Comparison of ENCODE assay signal across 8 mouse cellular contexts in the genomic region with DNA sequence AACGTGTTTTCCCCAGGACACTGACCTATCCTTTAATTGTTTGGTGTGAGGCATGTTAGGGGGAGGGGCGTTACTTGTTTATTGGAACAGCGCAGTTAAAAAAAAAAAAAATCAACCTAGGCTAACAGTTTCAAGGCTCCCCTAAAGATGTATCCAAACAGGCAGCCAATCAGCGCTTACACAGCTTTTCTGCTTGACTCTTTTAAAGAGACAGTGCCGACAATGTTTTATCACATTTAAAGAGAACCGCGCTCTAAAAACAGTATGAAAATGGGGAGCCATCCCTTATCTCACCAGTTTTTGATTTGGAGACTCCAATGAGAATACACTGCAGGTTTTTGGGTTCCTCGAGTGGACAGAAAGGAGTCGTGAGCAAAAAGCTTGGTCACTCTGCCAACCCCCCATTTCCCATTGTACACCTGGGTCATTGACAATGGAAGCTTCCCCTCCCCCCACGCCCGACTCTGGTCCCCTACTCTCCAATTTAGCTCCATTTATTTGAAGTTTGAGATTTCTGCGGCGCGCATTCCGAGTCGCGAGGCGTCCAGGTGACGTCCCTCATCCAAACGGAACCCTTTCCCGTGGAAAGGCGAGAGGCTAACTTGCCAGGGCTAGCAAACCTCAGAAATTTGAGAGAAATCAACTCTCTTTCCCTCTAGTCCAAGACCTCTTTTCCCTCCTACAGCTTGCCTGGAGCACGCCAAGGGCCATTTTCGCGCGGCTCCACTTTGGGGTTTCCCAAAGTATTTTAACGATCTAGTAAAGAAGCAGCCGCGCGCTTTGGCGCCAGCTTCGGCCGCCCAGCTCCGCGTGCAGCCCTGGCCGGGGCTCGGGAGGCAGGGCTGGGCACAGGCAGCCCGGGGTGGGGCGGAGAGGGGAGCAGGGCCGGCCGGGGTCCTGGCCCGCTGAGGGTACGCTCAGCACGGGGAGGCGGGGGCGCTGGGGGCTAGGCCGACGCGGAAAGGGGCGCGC. TPM values are rescaled to one million over a fixed set of nuclear protein-coding genes. Genes with fewer than 3 reads are reported as not detected.
DNase-seq lines count a peak whose midpoint lies in the region; ATAC-seq and TF ChIP-seq lines count a peak whose summit lies in the region.

A gene (plus strand): TSS at position 501 of the 972 bp plus-strand sequence.

- TF ChIP-seq POLR2A in brain, embryonic 14.5 days (IDR thresholded peaks at IDR 0.05; ENCODE audit: borderline replicate concordance, extremely low read depth, insufficient read depth, insufficient read length, poor library complexity, severe bottlenecking) = no peak

- peak; percentile 98 for DNase-seq in brain, embryonic 14.5 days (ENCODE audit: low read depth)
- peak; percentile 90 for DNase-seq in kidney, postnatal 14 days
- DNase-seq in liver, embryonic 14.5 days (ENCODE audit: low read depth in 3 of 3, low spot score in 3 of 3) = peak; percentile 86 to 90 (median 86)
- DNase-seq in neural tube, embryonic 11.5 days (ENCODE audit: low spot score) = peak; percentile 82

- peak; percentile 65 for ATAC-seq in CD4-positive, CD25-positive, alpha-beta regulatory T cell, adult 4 months
- ATAC-seq in erythroid progenitor cell, adult 5-6 weeks (replicated peaks; ENCODE audit: low FRiP score, poor library complexity, severe bottlenecking) = peak; percentile 50
- ATAC-seq in heart, embryonic 15.5 days (replicated peaks; ENCODE audit: insufficient number of reproducible peaks, insufficient read depth, low FRiP score, low read depth) = peak; percentile 24
- peak; percentile 29 for ATAC-seq in liver, embryonic 14.5 days (ENCODE audit: insufficient read depth)
- peak; percentile 70 for ATAC-seq in neural tube, embryonic 11.5 days (ENCODE audit: insufficient read depth, low FRiP score, low TSS enrichment)
- peak; percentile 30; the same call in 1 of the 2 replicates for ATAC-seq in stomach, embryonic 16.5 days (ENCODE audit: insufficient read depth, low FRiP score)

- peak; percentile 69 for TF ChIP-seq EP300 in liver, embryonic 14.5 days (IDR thresholded peaks at IDR 0.05; ENCODE audit: low read depth)

- no peaks in the 10 kb centered on the region for H3K9me3 ChIP-seq in heart, embryonic 15.5 days (replicated peaks)
- no peaks in the 10 kb centered on the region for H3K9me3 ChIP-seq in liver, embryonic 14.5 days (ENCODE audit: control insufficient read depth, low read length)
- H3K9me3 ChIP-seq in neural tube, embryonic 11.5 days (ENCODE audit: control insufficient read depth, low read length) = no peaks in the 10 kb centered on the region
- no peaks in the 10 kb centered on the region for H3K9me3 ChIP-seq in stomach, embryonic 16.5 days (replicated peaks; ENCODE audit: control insufficient read depth, low read length)

- peak within 1 kb of the TSS; percentile 97 for H3K4me3 ChIP-seq in heart, embryonic 15.5 days
- H3K4me3 ChIP-seq in liver, embryonic 14.5 days (ENCODE audit: insufficient read depth in 1 of 2, low read depth in 2 of 2, low read length in 2 of 2) = peak within 1 kb of the TSS; percentile 86 to 100
- peak within 1 kb of the TSS; percentile 92 for H3K4me3 ChIP-seq in neural tube, embryonic 11.5 days (ENCODE audit: low read depth, low read length)
- H3K4me3 ChIP-seq in stomach, embryonic 16.5 days (replicated peaks; ENCODE audit: low read length) = peak within 1 kb of the TSS; percentile 99

- H3K4me1 ChIP-seq in heart, embryonic 15.5 days (replicated peaks) = peaks cover 58% of the 10 kb centered on the region
- peaks cover 42 to 44% of the 10 kb centered on the region in 2 experiments for H3K4me1 ChIP-seq in liver, embryonic 14.5 days (replicated peaks; ENCODE audit: control insufficient read depth in 2 of 2, insufficient read depth in 2 of 2, low read length in 1 of 2)
- peaks cover 50% of the 10 kb centered on the region for H3K4me1 ChIP-seq in neural tube, embryonic 11.5 days (ENCODE audit: control insufficient read depth, insufficient read depth, low read length)
- peaks cover 49% of the 10 kb centered on the region for H3K4me1 ChIP-seq in stomach, embryonic 16.5 days (ENCODE audit: control insufficient read depth, insufficient read depth, low read length)

- under 1% methylated on average over 51 of the region's 51 CpGs for WGBS in heart, embryonic 15.5 days
- under 1% methylated on average over 47 of the region's 51 CpGs for WGBS in liver, embryonic 14.5 days (ENCODE audit: insufficient replicate concordance)
- WGBS in neural tube, embryonic 11.5 days = under 1% methylated on average over 49 of the region's 51 CpGs
- WGBS in stomach, embryonic 16.5 days = under 1% methylated on average over 51 of the region's 51 CpGs

- H3K9ac ChIP-seq in heart, embryonic 15.5 days = peak within 1 kb of the TSS; percentile 95
- peak within 1 kb of the TSS; percentile 99 for H3K9ac ChIP-seq in liver, embryonic 14.5 days (replicated peaks)
- peak within 1 kb of the TSS; percentile 94 for H3K9ac ChIP-seq in neural tube, embryonic 11.5 days (ENCODE audit: low read length)
- peak within 1 kb of the TSS; percentile 99 for H3K9ac ChIP-seq in stomach, embryonic 16.5 days (ENCODE audit: low read length)

- TF ChIP-seq CTCF in brain, embryonic 14.5 days (IDR thresholded peaks at IDR 0.05; ENCODE audit: borderline replicate concordance, extremely low read depth, insufficient read depth, insufficient read length) = no peak
- no peak for TF ChIP-seq CTCF in liver, embryonic 14.5 days (IDR thresholded peaks at IDR 0.05; ENCODE audit: low read depth)

- no peaks in the 10 kb centered on the region for H3K27me3 ChIP-seq in heart, embryonic 15.5 days
- no peaks in the 10 kb centered on the region for H3K27me3 ChIP-seq in liver, embryonic 14.5 days (ENCODE audit: control insufficient read depth, insufficient read depth, low read length)
- H3K27me3 ChIP-seq in neural tube, embryonic 11.5 days (ENCODE audit: control insufficient read depth, insufficient read depth, low read length) = no peaks in the 10 kb centered on the region
- H3K27me3 ChIP-seq in stomach, embryonic 16.5 days (ENCODE audit: control insufficient read depth, insufficient read depth, low read length) = no peaks in the 10 kb centered on the region

- peak within 1 kb of the TSS; percentile 98 for H3K27ac ChIP-seq in heart, embryonic 15.5 days
- peak within 1 kb of the TSS; percentile 98 for H3K27ac ChIP-seq in liver, embryonic 14.5 days
- peak within 1 kb of the TSS; percentile 93 for H3K27ac ChIP-seq in neural tube, embryonic 11.5 days (ENCODE audit: low read depth, low read length)
- peak within 1 kb of the TSS; percentile 100 for H3K27ac ChIP-seq in stomach, embryonic 16.5 days (ENCODE audit: low read length)

- H3K36me3 ChIP-seq in heart, embryonic 15.5 days = no peaks in the 10 kb centered on the region; the same call in 1 of the 2 replicates
- peaks cover 23% of the 10 kb centered on the region for H3K36me3 ChIP-seq in liver, embryonic 14.5 days (replicated peaks; ENCODE audit: control insufficient read depth, insufficient read depth, low read depth)
- H3K36me3 ChIP-seq in neural tube, embryonic 11.5 days (ENCODE audit: control insufficient read depth, insufficient read depth, low read length) = peaks cover 10% of the 10 kb centered on the region
- no peaks in the 10 kb centered on the region for H3K36me3 ChIP-seq in stomach, embryonic 16.5 days (ENCODE audit: control insufficient read depth, insufficient read depth, low read length)

- H3K4me2 ChIP-seq in heart, embryonic 15.5 days = peak within 1 kb of the TSS; percentile 89
- H3K4me2 ChIP-seq in liver, embryonic 14.5 days (ENCODE audit: low read depth) = peak within 1 kb of the TSS; percentile 76
- peak within 1 kb of the TSS; percentile 82 for H3K4me2 ChIP-seq in neural tube, embryonic 11.5 days (ENCODE audit: low read depth)
- peak within 1 kb of the TSS; percentile 97 for H3K4me2 ChIP-seq in stomach, embryonic 16.5 days (ENCODE audit: low read depth, low read length)

RNA-seq across cellular contexts. Expression of the gene that starts here (rescaled TPM):
- 10 to 100 TPM; 60.0 to 60.9 TPM for polyA plus RNA-seq in CD4-positive, CD25-positive, alpha-beta regulatory T cell, adult 4 months (2017; shearing (Covaris generic))
- 255 and 257 TPM in 2 replicates for polyA plus RNA-seq in brain, embryonic 14.5 days (2012; rRNA removed)
- 181 and 212 TPM in 2 replicates for total RNA-seq in erythroid progenitor cell, adult 5-6 weeks (2015; ENCODE audit: low replicate concordance)
- 93.7 and 104 TPM in 2 replicates for total RNA-seq in erythroid progenitor cell, adult 5-6 weeks (2017; ENCODE audit: low replicate concordance)
- polyA plus RNA-seq in heart, embryonic 15.5 days (2015; fragmentation: Nextera tagmentation; extraction: Ambion mirVana) = 53.3 and 69.1 TPM in 2 replicates
- 48.4 and 52.1 TPM in 2 replicates for polyA plus RNA-seq in liver, embryonic 14.5 days (2012; rRNA removed)
- 33.0 and 37.9 TPM in 2 replicates for polyA plus RNA-seq in liver, embryonic 14.5 days (2014; fragmentation: Nextera tagmentation; extraction: Ambion mirVana)
- 142 and 145 TPM in 2 replicates for polyA plus RNA-seq in neural tube, embryonic 11.5 days (2014; fragmentation: Nextera tagmentation; extraction: Ambion mirVana)
- 48.4 and 52.8 TPM in 2 replicates for polyA plus RNA-seq in stomach, embryonic 16.5 days (2015; fragmentation: Nextera tagmentation; extraction: Ambion mirVana)

Comparison
In these comparisons a context has a peak if more than half of its experiments do, and no peak if none do; other contexts are left out.
1. Peak in every context shown above with its lines: DNase-seq, ATAC-seq, H3K4me3 ChIP-seq and H3K27ac ChIP-seq.